Mouse (Mus musculus): ENCODE data around the gene Slc25a36. TPM values are rescaled to one million over a fixed set of nuclear protein-coding genes. Genes with fewer than 3 reads are reported as not detected.

Slc25a36 gene
- total RNA-seq, 2 experiments from 2014 or later: 88.7 to 92.7 TPM

DNA sequence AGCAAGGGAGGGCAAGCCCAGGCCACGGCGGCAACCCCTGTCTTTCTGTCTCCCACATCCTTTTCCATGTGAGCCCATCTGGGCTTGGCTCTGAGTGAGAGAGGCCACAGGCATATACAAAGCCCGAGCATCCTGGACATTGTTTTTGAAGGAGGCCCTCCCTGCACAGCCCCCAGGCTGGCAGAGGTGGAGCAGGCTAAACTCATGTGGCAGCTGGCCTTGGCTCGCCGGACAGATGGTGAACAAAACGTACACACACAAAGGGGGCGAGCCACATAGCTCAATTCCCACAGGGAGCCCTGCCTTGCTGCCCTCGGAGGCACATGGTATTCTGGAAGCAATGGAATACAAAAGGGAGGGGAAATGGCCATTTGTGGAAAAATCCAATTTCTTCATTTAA is 59.8 kb downstream of the Slc25a36 start:
- no peak for DNase-seq (ENCODE audit: low spot score in 2 of 2)

DNA sequence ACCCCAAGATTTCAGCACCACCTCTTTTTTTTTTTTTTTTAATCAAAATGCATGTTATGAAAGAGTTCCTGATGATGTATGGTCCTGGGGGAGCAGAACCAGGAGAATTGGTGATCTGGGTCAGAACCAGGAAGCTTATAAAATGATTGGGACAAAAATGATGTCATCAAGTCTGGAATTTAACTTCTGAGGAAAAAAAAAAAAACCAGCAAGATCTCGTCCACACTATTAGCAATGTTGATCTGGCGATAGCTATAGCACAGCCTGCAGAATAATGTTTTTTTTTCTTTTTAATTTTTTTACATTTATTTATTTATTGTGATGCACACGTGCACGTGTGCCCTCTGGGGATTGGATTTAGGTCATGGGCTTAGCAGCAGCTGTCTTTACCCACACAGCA is 64.7 kb downstream of the Slc25a36 start:
- no peak for DNase-seq (ENCODE audit: low spot score in 2 of 2)

DNA sequence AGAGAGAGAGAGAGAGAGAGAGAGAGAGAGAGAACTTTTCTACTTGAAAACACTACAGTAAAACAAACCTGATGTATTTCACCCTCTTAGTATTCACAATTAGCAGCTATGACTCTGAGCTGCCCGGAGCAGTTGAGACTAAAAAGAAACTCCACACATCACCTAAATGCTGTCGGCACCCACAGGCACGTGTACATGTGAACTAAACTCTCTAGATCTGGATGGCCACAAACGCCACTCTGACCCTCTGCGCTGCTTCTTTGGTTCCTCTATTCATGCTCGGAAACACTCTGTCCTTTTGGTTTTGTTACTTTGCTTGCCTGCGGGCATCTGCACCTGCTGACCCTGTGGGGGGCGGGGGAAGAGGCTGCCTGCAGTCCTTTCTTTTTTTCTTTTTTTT is 69.3 kb downstream of the Slc25a36 start:
- DNase-seq (ENCODE audit: low spot score in 2 of 2): no peak

DNA sequence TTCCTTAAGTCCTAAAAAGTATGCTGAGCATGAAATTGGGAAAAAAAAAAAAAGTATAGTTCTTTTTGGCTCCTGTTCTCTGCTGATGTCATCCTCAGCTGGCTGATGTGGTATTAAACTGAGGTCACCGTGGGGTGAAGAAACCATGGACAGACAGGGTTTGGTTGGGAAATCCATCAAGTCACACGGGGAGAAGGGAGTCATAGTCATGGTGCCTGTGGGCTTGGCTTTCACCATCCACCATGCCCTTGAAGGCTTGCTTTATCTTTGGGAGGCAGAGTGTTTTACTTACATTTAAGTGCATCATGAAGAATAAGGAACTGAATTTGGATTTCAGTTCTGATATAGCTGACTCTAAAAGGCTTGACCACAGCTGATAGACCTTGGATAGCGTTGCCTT is 72.9 kb downstream of the Slc25a36 start:
- DNase-seq (ENCODE audit: low spot score in 2 of 2): no peak

DNA sequence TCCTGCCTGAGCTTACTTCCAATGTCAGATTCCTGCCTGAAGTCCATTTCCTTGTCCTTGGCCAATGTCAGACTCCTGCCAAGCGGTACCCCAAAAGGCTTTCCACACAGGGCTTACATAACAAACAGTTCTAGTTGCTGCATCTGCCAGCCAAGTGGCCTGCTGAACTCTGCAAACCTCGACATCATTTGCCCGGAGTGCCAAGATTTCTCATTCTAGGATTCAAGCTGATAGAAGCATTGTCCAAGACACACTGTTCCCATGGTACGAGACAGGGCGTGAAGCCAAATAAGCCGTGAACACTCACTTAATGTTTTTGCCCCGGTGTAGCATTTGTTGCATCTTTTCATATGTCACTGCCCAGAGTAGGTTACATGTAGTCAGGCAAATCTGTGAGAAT is 74.3 kb downstream of the Slc25a36 start:
- no peak for DNase-seq (ENCODE audit: low spot score in 2 of 2)

DNA sequence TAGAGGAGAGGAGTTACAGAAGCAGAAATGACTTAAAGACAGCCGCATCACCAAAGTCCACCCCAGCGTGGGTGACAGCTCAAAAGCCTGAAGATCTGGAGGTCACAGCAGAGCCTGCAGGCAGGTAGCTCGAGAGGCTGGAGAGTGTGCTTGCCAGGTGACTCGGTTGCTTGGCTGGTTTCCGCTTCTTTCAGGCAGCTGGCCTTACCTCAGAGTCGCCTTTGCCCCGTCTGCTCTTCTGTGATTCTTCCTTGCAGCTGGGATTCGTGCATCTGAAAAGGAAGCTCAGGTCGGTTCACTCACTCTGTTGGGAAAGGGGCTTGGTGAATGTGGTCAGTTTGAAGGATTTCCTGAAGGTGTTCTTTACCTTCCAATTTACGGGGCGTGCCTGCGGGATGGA is 83.6 kb downstream of the Slc25a36 start:
- no peak for DNase-seq (ENCODE audit: low spot score in 2 of 2)

DNA sequence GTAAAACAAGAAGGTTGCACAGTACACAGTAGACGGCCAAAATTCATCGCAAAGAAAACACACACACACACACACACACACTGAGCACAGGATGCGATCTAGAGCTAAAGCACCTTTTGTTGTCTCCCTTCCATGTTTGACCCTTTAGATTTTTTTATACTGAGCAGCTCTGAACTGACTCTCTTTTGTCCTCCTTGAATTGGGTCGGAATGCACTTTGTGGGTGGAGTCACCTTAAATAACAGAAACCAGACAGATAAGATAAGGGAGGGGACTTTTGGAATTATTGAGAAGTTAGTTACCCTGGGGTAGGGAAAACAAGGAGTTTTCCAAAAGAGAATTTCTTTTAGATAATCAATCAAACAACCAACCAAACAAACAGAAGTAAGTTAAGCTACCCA is 85.0 kb downstream of the Slc25a36 start:
- no peak for DNase-seq (ENCODE audit: low spot score in 2 of 2)

Other genes with a start within 250 kb of the Slc25a36 start
- gene Pxylp1, start 218.5 kb downstream of the Slc25a36 start, total RNA-seq (2021): 10 to 100 TPM; 14.5 to 16.3 TPM
- gene Spsb4, start 92.3 kb downstream of the Slc25a36 start, total RNA-seq (2021): 1 to 10 TPM; 5.7 to 6.9 TPM